Mouse (Mus musculus) heart, postnatal 0 days (tissue): ENCODE data around the gene Sytl2.

Experiments used
- CTCF ChIP-seq: IDR thresholded peaks from 2 replicates; pipeline ENCODE4 v1.5.1; 2016; ENCODE audit warnings: antibody characterized with exemption, control low read depth, low read depth
- EP300 ChIP-seq: IDR thresholded peaks from 2 replicates; pipeline ENCODE4 v1.6.1; 2016; ENCODE audit warnings: antibody characterized with exemption, low read depth

GRCm38 (mm10) chr7:90319446-90319845 is 17.4 kb downstream of the Sytl2 start:
- TF ChIP-seq CTCF (no peak), EP300 (no peak)
